Mouse (Mus musculus): ENCODE data around the gene Gm37240.

- no peak for TF ChIP-seq POLR2A (IDR thresholded peaks at IDR 0.05; ENCODE audit: borderline replicate concordance, low read depth, low read length)
- no peak for TF ChIP-seq CTCF (IDR thresholded peaks at IDR 0.05; ENCODE audit: low read depth, low read length)
Measured at GRCm38 (mm10) chr3:85201785-85202184, 685.5 kb downstream of the Gm37240 start.

All from bone marrow macrophage, adult 2 months (primary cell).